Mouse (Mus musculus) liver, adult 2 months (tissue): ENCODE results near the gene Rnd1.

Experiments used
- CTCF ChIP-seq: fragments of 200-500 bp; IDR thresholded peaks from 2 replicates; pipeline ENCODE4 v1.5.1; 2011; ENCODE audit warnings: low read depth, low read length, control low read depth
- POLR2A ChIP-seq: fragments of 200-500 bp; IDR thresholded peaks from 2 replicates; pipeline ENCODE4 v1.6.1; 2011; ENCODE audit warnings: low read length, control low read depth; ENCODE audit not compliant: insufficient read depth; ENCODE audit errors: extremely low read depth

DNA sequence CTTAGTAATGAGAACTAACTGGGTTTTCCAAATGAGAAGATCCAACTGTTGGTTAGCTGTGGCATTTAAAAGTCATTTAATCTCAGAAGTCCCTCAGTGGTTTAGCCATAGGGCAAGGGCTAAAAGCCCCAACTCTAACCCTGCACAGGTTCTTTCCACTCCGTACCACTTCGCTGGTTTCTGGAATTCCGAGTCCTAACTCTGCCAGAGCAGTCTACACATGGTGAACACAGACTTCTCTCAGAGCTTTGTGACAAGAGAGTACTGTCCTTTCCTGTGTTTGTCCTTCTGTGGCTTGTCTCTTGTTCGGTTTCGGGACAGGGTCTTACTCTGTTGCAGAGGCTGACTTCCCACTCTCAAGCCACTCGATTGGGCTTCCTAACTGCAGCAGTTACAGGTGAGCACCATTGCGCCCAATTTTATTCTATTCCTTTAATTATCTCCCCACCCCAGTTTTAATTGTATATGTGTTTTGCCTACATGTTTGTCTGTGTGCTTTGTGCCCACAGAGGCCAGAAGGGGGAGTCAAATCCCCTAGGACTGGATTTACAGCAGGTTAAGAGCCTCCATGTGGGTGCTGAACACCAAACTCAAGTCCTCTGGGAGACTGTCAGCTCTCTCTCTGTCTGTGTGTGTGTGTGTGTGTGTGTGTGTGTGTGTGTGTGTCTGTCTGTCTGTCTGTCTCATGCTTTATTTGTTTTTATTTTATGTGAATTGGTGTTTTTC is 50.6 kb downstream of the Rnd1 start:
- no peak for TF ChIP-seq POLR2A
- no peak for TF ChIP-seq CTCF
